Mouse (Mus musculus): ENCODE results near the gene Map3k1. TPM values are rescaled to one million over a fixed set of nuclear protein-coding genes. Genes with fewer than 3 reads are reported as not detected.
A peak's percentile ranks its signal among the peaks of the same experiment; 100 is the strongest.

The Map3k1 gene
- total RNA-seq, 2 experiments from 2014 or later, result 8.8 to 11.1 TPM

DNA sequence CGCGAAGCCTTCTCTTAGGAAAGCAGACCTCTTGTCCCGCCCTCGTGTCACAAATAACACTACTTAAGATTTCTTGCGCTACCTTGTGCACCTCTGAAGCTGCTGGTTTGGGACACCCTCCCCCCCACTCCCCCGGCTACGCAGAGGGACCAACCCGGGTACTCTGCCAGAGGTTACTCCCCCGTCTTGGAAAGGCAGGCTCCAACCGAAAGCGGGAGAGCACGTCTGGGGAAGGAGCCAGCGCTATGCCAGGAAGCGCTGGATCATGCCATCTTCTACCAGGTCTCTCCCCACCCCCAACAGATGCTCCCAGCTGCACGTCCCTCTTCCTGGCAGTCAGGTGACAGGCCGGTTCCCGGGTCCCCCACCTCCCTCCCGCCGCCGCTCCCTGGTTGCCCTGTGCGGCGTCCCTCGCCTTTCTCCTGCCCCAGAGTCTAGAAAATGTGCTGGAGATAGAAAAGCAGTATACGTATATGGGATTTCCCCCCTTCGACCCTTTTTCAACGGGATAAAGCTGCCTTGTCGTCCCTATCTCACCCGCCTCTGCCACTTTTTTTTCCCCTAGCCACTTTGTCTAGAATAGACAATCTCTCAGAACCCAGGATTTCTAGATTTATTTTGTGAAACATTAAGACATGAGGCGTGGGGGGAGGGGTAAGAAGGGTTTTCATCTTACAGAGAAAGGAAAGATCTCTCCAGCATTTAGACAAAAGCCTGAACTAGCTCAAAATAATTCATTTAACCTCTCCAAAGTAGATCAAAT, 854 bp upstream of the Map3k1 start:
- H3K27ac ChIP-seq, result peak overlapping the region; percentile 87
- intact Hi-C loops (cut with DNase I), result loop anchor here (2.0 to 5.0 kb wide), 3 partner anchors 95 to 388 kb away; partner anchors contain the start of gene Gpbp1
- peak overlapping the region; percentile 73 for H3K4me3 ChIP-seq
- peak; percentile 35 to 45 for DNase-seq (ENCODE audit: extremely low spot score in 1 of 2, low spot score in 2 of 2)
- TF ChIP-seq CTCF (IDR thresholded peaks at IDR 0.05), result no peak

- no peak for TF ChIP-seq CTCF (IDR thresholded peaks at IDR 0.05)
- intact Hi-C loops (cut with DNase I), result loop anchor here (2.0 to 5.0 kb wide), 3 partner anchors 96 to 389 kb away; partner anchors contain the start of gene Gpbp1
- peak overlapping the region; percentile 71 for H3K27ac ChIP-seq
- peak overlapping the region; percentile 72 for H3K4me3 ChIP-seq
- DNase-seq (ENCODE audit: extremely low spot score in 1 of 2, low spot score in 2 of 2), result no peak
These were observed 481 bp downstream of the Map3k1 start for GRCm38 (mm10) chr13:111808387-111808636.

DNA sequence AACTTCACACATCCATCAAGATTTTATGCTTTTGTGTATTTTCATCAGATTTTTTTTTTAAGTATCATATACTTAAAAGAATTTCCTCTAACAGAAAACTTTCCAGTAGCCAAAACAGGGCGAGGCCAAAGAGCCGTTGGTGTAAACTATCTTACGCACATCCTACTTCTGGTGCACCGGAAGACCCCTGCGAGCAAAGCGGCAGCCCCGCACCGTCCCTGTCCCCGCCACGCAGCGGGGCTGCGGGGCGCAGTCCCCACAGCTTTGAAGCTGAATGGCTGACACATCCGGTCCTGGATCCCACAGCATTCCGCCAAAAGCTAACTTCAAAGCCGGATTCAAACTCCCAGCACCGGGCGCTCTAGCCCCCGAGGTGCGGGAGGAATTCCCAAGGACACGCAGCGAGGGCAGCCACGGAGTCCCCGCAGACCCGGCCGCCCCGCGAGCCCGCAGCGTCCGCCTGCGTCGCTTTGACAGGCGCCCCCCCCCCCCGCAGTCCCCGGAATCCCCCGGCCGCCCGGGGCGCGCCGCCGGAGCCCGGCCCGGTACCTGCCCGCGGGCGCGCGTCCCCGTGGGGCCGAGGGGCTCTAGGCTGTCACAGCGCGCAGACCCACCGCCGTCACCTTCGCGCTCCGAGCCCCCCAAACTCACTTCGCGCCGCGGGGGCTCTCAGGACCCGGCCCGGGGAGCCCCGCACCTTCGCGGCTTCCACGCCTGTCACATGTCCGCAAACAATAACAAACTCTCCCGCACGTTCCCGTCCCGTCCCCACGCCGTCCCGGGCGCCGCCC, 1.0 kb downstream of the Map3k1 start:
- no peak for TF ChIP-seq CTCF (IDR thresholded peaks at IDR 0.05)
- intact Hi-C loops (cut with DNase I), result loop anchor here (2.0 to 5.0 kb wide), 3 partner anchors 97 to 390 kb away; partner anchors contain the start of gene Gpbp1
- DNase-seq (ENCODE audit: extremely low spot score in 1 of 2, low spot score in 2 of 2), result no peak
- Histone ChIP-seq H3K4me3 (peak overlapping the region; percentile 72), H3K27ac (peak overlapping the region; percentile 68)

- H3K4me3 ChIP-seq, result peak overlapping the region; percentile 72
- peak overlapping the region; percentile 68 for H3K27ac ChIP-seq
- no peak; the same call in 1 of the 2 replicates for TF ChIP-seq CTCF (IDR thresholded peaks at IDR 0.05)
- intact Hi-C loops (cut with DNase I), result loop anchor here (5.0 kb wide), 1 partner anchor 390 kb away; no protein-coding TSS in a partner anchor
- DNase-seq (ENCODE audit: extremely low spot score in 1 of 2, low spot score in 2 of 2), result no peak
These were observed 1.6 kb downstream of the Map3k1 start for GRCm38 (mm10) chr13:111807105-111807595.

DNA sequence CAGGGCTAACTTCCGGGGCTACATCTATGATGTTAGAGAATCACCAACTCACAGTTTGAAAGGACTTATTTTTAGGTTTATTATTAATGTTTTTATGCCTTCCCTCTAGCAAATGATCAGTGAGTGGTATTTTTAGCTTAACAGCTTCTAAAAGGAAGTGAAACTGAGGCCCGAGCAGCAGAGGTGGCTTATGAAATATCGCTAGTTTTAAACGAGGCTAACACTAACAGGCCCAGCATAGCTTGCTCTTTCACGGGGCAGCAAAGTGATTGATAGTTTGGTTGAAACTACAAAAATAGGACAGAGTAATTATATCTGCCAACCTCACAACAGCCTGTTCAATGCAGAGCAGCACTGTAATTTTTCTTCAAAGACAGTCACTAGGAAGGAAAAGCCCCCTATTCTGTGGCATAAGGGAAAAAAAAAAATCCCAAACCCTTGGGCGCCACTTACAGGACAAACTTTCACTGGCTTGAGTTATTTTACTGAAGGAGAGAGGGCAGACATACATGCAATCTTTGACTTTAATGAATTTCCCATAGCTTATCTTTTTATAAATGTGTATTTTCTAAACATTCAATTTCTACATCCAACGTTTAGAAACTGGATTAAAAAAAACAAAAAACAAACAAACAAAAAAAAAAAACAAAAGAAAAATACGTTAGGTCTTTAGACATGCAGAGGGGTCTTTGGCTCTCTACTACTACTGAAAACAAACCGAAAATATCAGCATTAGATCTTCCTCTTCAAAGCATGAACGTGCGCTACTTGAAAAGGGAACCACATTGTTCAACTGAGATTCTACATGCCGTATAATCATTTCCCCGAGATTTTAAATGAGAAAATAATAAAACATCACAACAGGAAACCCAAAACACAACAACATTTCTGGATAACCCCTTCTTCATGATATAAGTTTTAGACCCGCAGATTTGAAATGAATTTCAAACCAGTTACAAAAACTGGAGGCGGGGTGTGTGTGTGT, 2.8 kb downstream of the Map3k1 start:
- Histone ChIP-seq H3K4me3 (no peak overlapping the region), H3K27ac (no peak overlapping the region)
- no peak for DNase-seq (ENCODE audit: extremely low spot score in 1 of 2, low spot score in 2 of 2)
- intact Hi-C loops (cut with DNase I), result loop anchor here (5.0 kb wide), 1 partner anchor 391 kb away; no protein-coding TSS in a partner anchor
- TF ChIP-seq CTCF (IDR thresholded peaks at IDR 0.05), result peak; percentile 37

DNA sequence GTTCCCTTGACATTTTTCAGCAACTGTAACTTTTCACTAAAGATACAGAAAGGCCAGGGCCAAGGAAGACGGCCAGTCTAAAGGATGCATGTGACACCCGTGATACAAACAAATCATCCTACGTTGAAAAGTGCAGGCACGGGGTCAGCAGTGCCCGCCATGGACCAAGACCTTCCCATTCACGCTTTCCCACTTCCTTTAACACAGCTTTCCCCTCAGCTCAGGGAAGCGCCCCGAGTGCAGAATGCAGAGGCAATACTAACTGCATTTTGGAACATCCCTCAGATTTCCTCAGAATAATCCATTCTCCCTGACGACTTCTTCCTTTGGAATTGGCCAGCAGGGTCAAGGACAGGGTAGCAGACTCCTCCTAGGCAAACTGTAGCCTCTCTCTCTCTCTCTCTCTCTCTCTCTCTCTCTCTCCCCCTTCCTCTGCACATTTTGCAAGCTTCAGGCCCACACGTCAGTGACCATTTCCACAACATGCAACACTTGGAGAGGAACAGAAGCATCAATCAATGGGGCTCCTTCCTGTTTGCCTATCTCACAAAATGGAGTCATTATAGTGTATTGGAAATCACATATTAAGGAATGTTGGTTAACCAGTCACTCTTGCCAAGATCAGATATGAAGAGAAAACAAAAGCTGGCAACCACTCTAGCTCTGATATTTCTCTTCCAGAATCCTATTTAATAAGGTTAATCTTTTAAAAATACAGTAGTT, 3.7 kb downstream of the Map3k1 start:
- intact Hi-C loops (cut with DNase I), result loop anchor here (5.0 kb wide), 1 partner anchor 392 kb away; no protein-coding TSS in a partner anchor
- H3K27ac ChIP-seq, result no peak overlapping the region
- TF ChIP-seq CTCF (IDR thresholded peaks at IDR 0.05), result no peak

GRCm38 (mm10) chr13:111804189-111804588, 4.6 kb downstream of the Map3k1 start:
- no peak overlapping the region for H3K4me3 ChIP-seq
- DNase-seq (ENCODE audit: extremely low spot score in 1 of 2, low spot score in 2 of 2), result no peak
- H3K27ac ChIP-seq, result no peak overlapping the region
- intact Hi-C loops (cut with DNase I), result no loop called here
- no peak for TF ChIP-seq CTCF (IDR thresholded peaks at IDR 0.05)

More for the DNA sequence above, 3.7 kb downstream of the Map3k1 start:
- DNase-seq (ENCODE audit: extremely low spot score in 1 of 2, low spot score in 2 of 2), result no peak
- no peak overlapping the region for H3K4me3 ChIP-seq

- DNase-seq (ENCODE audit: extremely low spot score in 1 of 2, low spot score in 2 of 2), result no peak
- intact Hi-C loops (cut with DNase I), result no loop called here
- no peak for TF ChIP-seq CTCF (IDR thresholded peaks at IDR 0.05)
- H3K4me3 ChIP-seq, result no peak overlapping the region
- no peak overlapping the region for H3K27ac ChIP-seq
These were observed 5.3 kb downstream of the Map3k1 start for GRCm38 (mm10) chr13:111803506-111803905.

- no peak for TF ChIP-seq CTCF (IDR thresholded peaks at IDR 0.05)
- Histone ChIP-seq H3K4me3 (no peak overlapping the region), H3K27ac (no peak overlapping the region)
- no peak for DNase-seq (ENCODE audit: extremely low spot score in 1 of 2, low spot score in 2 of 2)
- intact Hi-C loops (cut with DNase I), result no loop called here
These were observed 5.9 kb downstream of the Map3k1 start for GRCm38 (mm10) chr13:111802900-111803299.

GRCm38 (mm10) chr13:111802271-111802665, 6.5 kb downstream of the Map3k1 start:
- DNase-seq (ENCODE audit: extremely low spot score in 1 of 2, low spot score in 2 of 2), result no peak
- H3K27ac ChIP-seq, result no peak overlapping the region
- no peak for TF ChIP-seq CTCF (IDR thresholded peaks at IDR 0.05)
- intact Hi-C loops (cut with DNase I), result no loop called here
- no peak overlapping the region for H3K4me3 ChIP-seq
